Comparison of ENCODE assay signal across 24 mouse cellular contexts in genomic region chr6:145711320-145711719, GRCm38 (mm10). TPM values are rescaled to one million over a fixed set of nuclear protein-coding genes. Genes with fewer than 3 reads are reported as not detected.
DNase-seq lines count a peak whose midpoint lies in the region; ATAC-seq and TF ChIP-seq lines count a peak whose summit lies in the region.
"Had no signal": no experiment of that assay in that cellular context is flagged by ENCODE, and none has a peak within 500 bp of the region (broad histone marks: within the 10 kb centered on the region; RNA-seq: fewer than 3 reads in every experiment).

No protein-coding gene starts in this region.

- 84% methylated on average over 5 of the region's 5 CpGs for WGBS in midbrain, embryonic 13.5 days
- 82% methylated on average over 5 of the region's 5 CpGs for WGBS in midbrain, embryonic 15.5 days
- 57% methylated on average over 5 of the region's 5 CpGs for WGBS in kidney, postnatal 0 days

- H3K4me3 ChIP-seq in midbrain, embryonic 13.5 days (replicated peaks), result no peak overlapping the region
- no peak overlapping the region for H3K4me3 ChIP-seq in midbrain, embryonic 15.5 days
- no peak overlapping the region for H3K4me3 ChIP-seq in kidney, postnatal 0 days (replicated peaks; ENCODE audit: low read depth, low read length)
- H3K4me3 ChIP-seq: erythroblast, embryonic 14.5 days; gastrocnemius, adult 2 months; heart, adult 2 months; heart, embryonic 13.5 days; hindbrain, embryonic 15.5 days; liver, embryonic 13.5 days; lung, embryonic 15.5 days had no signal

- 0 out of 2 replicates have a peak, but pooled peaks have one; percentile 9 for ATAC-seq in midbrain, embryonic 13.5 days
- ATAC-seq in midbrain, embryonic 15.5 days (replicated peaks), result no peak
- ATAC-seq in kidney, postnatal 0 days (replicated peaks; ENCODE audit: low FRiP score, low read depth), result peak; percentile 64
- ATAC-seq: forebrain, embryonic 16.5 days; inflammation-experienced regulatory T-cells, adult 6 months had no signal

- no peak overlapping the region for H3K9ac ChIP-seq in midbrain, embryonic 13.5 days (replicated peaks)
- H3K9ac ChIP-seq in midbrain, embryonic 15.5 days, result no peak overlapping the region
- no peak overlapping the region for H3K9ac ChIP-seq in kidney, postnatal 0 days (ENCODE audit: low read depth, low read length)
- H3K9ac ChIP-seq: heart, embryonic 13.5 days; hindbrain, embryonic 15.5 days; liver, embryonic 13.5 days; lung, embryonic 15.5 days had no signal

- no peaks in the 10 kb centered on the region for H3K9me3 ChIP-seq in midbrain, embryonic 13.5 days
- no peaks in the 10 kb centered on the region for H3K9me3 ChIP-seq in midbrain, embryonic 15.5 days
- H3K9me3 ChIP-seq in kidney, postnatal 0 days (replicated peaks; ENCODE audit: low read length), result no peaks in the 10 kb centered on the region
- H3K9me3 ChIP-seq: heart, embryonic 13.5 days; hindbrain, embryonic 15.5 days; liver, embryonic 13.5 days; lung, embryonic 15.5 days had no signal

- H3K4me1 ChIP-seq in midbrain, embryonic 13.5 days (replicated peaks), result peaks cover 9% of the 10 kb centered on the region
- H3K4me1 ChIP-seq in midbrain, embryonic 15.5 days, result peaks cover 8% of the 10 kb centered on the region
- no peaks in the 10 kb centered on the region for H3K4me1 ChIP-seq in kidney, postnatal 0 days (replicated peaks; ENCODE audit: insufficient read depth, low read length)
- H3K4me1 ChIP-seq: hindbrain, embryonic 15.5 days; liver, embryonic 13.5 days; lung, embryonic 15.5 days had no signal

- H3K27ac ChIP-seq in midbrain, embryonic 13.5 days, result no peak overlapping the region
- H3K27ac ChIP-seq in midbrain, embryonic 15.5 days, result no peak overlapping the region
- H3K27ac ChIP-seq in kidney, postnatal 0 days, result no peak overlapping the region
- H3K27ac ChIP-seq: gastrocnemius, adult 2 months; heart, adult 2 months; heart, embryonic 13.5 days; hindbrain, embryonic 15.5 days; liver, embryonic 13.5 days; lung, embryonic 15.5 days had no signal

- no peaks in the 10 kb centered on the region for H3K36me3 ChIP-seq in midbrain, embryonic 13.5 days
- H3K36me3 ChIP-seq in midbrain, embryonic 15.5 days (replicated peaks), result no peaks in the 10 kb centered on the region
- H3K36me3 ChIP-seq in kidney, postnatal 0 days (ENCODE audit: insufficient read depth, low read length), result no peaks in the 10 kb centered on the region
- H3K36me3 ChIP-seq: heart, embryonic 13.5 days; hindbrain, embryonic 15.5 days; liver, embryonic 13.5 days; lung, embryonic 15.5 days had no signal

- no peak for TF ChIP-seq CTCF in kidney, postnatal 0 days (IDR thresholded peaks at IDR 0.05; ENCODE audit: low read depth)

- peak; percentile 69 to 83 for DNase-seq in kidney, adult 8-10 months
- DNase-seq in kidney, postnatal 0 days (ENCODE audit: low spot score), result peak; percentile 29
- peak; percentile 51 for DNase-seq in yolk sac, embryonic 10.5 days (ENCODE audit: low spot score)
- no peak for DNase-seq in adrenal gland, adult 18-20 months (ENCODE audit: low spot score in 2 of 2)
- no peak for DNase-seq in left cerebral cortex, adult 18-20 months (ENCODE audit: low spot score in 2 of 2)
- DNase-seq in spleen, postnatal 36 days (ENCODE audit: low spot score in 2 of 2), result no peak
- DNase-seq: adrenal gland, postnatal 36 days; B cell, adult 2 months; gastrocnemius, adult 2 months; heart, adult 2 months; heart, postnatal 10 days; layer of hippocampus, adult 9-11 months; liver, embryonic 13.5 days; thymus, postnatal 4 days had no signal

- H3K27me3 ChIP-seq in midbrain, embryonic 13.5 days, result no peaks in the 10 kb centered on the region
- H3K27me3 ChIP-seq in midbrain, embryonic 15.5 days (replicated peaks), result no peaks in the 10 kb centered on the region
- H3K27me3 ChIP-seq in kidney, postnatal 0 days (ENCODE audit: insufficient read depth, low read length), result no peaks in the 10 kb centered on the region
- H3K27me3 ChIP-seq: CH12.LX; heart, embryonic 13.5 days; hindbrain, embryonic 15.5 days; liver, embryonic 13.5 days; lung, embryonic 15.5 days had no signal

- no peak overlapping the region for H3K4me2 ChIP-seq in midbrain, embryonic 13.5 days (replicated peaks)
- no peak overlapping the region for H3K4me2 ChIP-seq in midbrain, embryonic 15.5 days
- no peak overlapping the region for H3K4me2 ChIP-seq in kidney, postnatal 0 days (ENCODE audit: low read length)
- H3K4me2 ChIP-seq: heart, embryonic 13.5 days; hindbrain, embryonic 15.5 days; liver, embryonic 13.5 days; lung, embryonic 15.5 days; midbrain, embryonic 11.5 days had no signal

RNA-seq across cellular contexts. Expression of gene Rassf8, which starts 35.2 kb away (rescaled TPM):
- polyA plus RNA-seq in midbrain, embryonic 13.5 days (2015; fragmentation: Nextera tagmentation; extraction: Ambion mirVana), result 3.9 and 4.1 TPM in 2 replicates
- polyA plus RNA-seq in midbrain, embryonic 15.5 days (2015; fragmentation: Nextera tagmentation; extraction: Ambion mirVana), result 4.6 and 5.5 TPM in 2 replicates
- 10.3 and 11.0 TPM in 2 replicates for polyA plus RNA-seq in kidney, postnatal 0 days (2015; fragmentation: Nextera tagmentation; extraction: Ambion mirVana)
- total RNA-seq in adrenal gland, adult 18-20 months (2021), result 10 to 100 TPM; 52.2 to 80.0 TPM
- 10 to 100 TPM; 16.3 to 18.9 TPM for total RNA-seq in left cerebral cortex, adult 18-20 months (2021)
- polyA plus RNA-seq: erythroblast, embryonic 14.5 days had no signal

Comparison
In these comparisons a context has a peak if more than half of its experiments do, and no peak if none do; other contexts are left out.
1. DNase-seq: peak in kidney, adult 8-10 months (2 of 2), kidney, postnatal 0 days (single experiment) and yolk sac, embryonic 10.5 days (single experiment); none in adrenal gland, adult 18-20 months (0 of 2), left cerebral cortex, adult 18-20 months (0 of 2) and spleen, postnatal 36 days (0 of 2).